Comparison of ENCODE assay signal across 8 mouse cellular contexts in genomic region chr13:22014411-22014845, GRCm38 (mm10). TPM values are rescaled to one million over a fixed set of nuclear protein-coding genes. Genes with fewer than 3 reads are reported as not detected.
DNase-seq lines count a peak whose midpoint lies in the region; ATAC-seq and TF ChIP-seq lines count a peak whose summit lies in the region.

No protein-coding gene starts in this region.

- no peak for DNase-seq in heart, adult 11 months
- DNase-seq in CH12.LX (ENCODE audit: extremely low read depth) (no peak), adipocyte (ENCODE audit: low spot score) (no peak)
- DNase-seq in liver, embryonic 14.5 days (ENCODE audit: low read depth in 3 of 3, low spot score in 3 of 3) = no peak
- DNase-seq in urinary bladder, adult 18-20 months (ENCODE audit: low spot score in 2 of 2) = no peak
- no peak for DNase-seq in ovary, adult 18-20 months (ENCODE audit: low spot score)

- dilution Hi-C loops in CH12.LX (cut with MboI; ENCODE audit: extremely low pct_ligation_motif_present, extremely low pct_unique_long_range_greater_than_20kb, low sequenced_read_pairs) = no loop called here

- no peaks in the 10 kb centered on the region for H3K4me1 ChIP-seq in heart, embryonic 11.5 days (ENCODE audit: control insufficient read depth, insufficient read depth, low read length)
- peaks cover 0 to 12% of the 10 kb centered on the region in 2 experiments; a peak in 2 of 4 replicates for H3K4me1 ChIP-seq in CH12.LX (ENCODE audit: control insufficient read depth in 1 of 2, insufficient read depth in 2 of 2)
- peaks cover 3% of the 10 kb centered on the region; the same call in 1 of the 2 replicates for H3K4me1 ChIP-seq in forebrain, embryonic 13.5 days
- H3K4me1 ChIP-seq in liver, embryonic 14.5 days (replicated peaks; ENCODE audit: control insufficient read depth in 2 of 2, insufficient read depth in 2 of 2, low read length in 1 of 2) = peaks cover under 1 to 16% of the 10 kb centered on the region in 2 experiments

- no peak for TF ChIP-seq RAD21 in CH12.LX (IDR thresholded peaks at IDR 0.05; ENCODE audit: low read depth, low read length)

- TF ChIP-seq EP300 in CH12.LX (IDR thresholded peaks at IDR 0.05; ENCODE audit: low read length) = no peak
- no peak for TF ChIP-seq EP300 in liver, embryonic 14.5 days (IDR thresholded peaks at IDR 0.05; ENCODE audit: low read depth)

- no peak for TF ChIP-seq POLR2A in CH12.LX (IDR thresholded peaks at IDR 0.05; ENCODE audit: low read depth, low read length)

- peaks cover 49% of the 10 kb centered on the region for H3K27me3 ChIP-seq in heart, embryonic 11.5 days (ENCODE audit: control insufficient read depth, insufficient read depth, low read length)
- peaks cover 58% of the 10 kb centered on the region for H3K27me3 ChIP-seq in CH12.LX (replicated peaks)
- H3K27me3 ChIP-seq in forebrain, embryonic 13.5 days = peaks cover 89% of the 10 kb centered on the region
- H3K27me3 ChIP-seq in liver, embryonic 14.5 days (ENCODE audit: control insufficient read depth, insufficient read depth, low read length) = peaks cover 43% of the 10 kb centered on the region

- no peak for ATAC-seq in heart, embryonic 11.5 days (replicated peaks; ENCODE audit: insufficient number of reproducible peaks, low FRiP score, low TSS enrichment)
- ATAC-seq in forebrain, embryonic 13.5 days = no peak
- no peak for ATAC-seq in liver, embryonic 14.5 days (ENCODE audit: insufficient read depth)

- WGBS in heart, embryonic 11.5 days (ENCODE audit: insufficient replicate concordance) = 15% methylated on average over 17 of the region's 17 CpGs
- WGBS in forebrain, embryonic 13.5 days = 14% methylated on average over 17 of the region's 17 CpGs
- 9% methylated on average over 17 of the region's 17 CpGs for WGBS in liver, embryonic 14.5 days (ENCODE audit: insufficient replicate concordance)

- no peak for TF ChIP-seq CTCF in CH12.LX (conservative IDR thresholded peaks at IDR 0.05 in 1 of 2, IDR thresholded peaks at IDR 0.05 in 1 of 2; ENCODE audit: low read depth in 2 of 2, low read length in 2 of 2)
- TF ChIP-seq CTCF in liver, embryonic 14.5 days (IDR thresholded peaks at IDR 0.05; ENCODE audit: low read depth) = no peak

- no peak overlapping the region for H3K9ac ChIP-seq in heart, embryonic 11.5 days (ENCODE audit: low read depth, low read length)
- H3K9ac ChIP-seq in CH12.LX (ENCODE audit: insufficient read depth, low read depth) = no peak overlapping the region
- no peak overlapping the region for H3K9ac ChIP-seq in forebrain, embryonic 13.5 days
- no peak overlapping the region for H3K9ac ChIP-seq in liver, embryonic 14.5 days (replicated peaks)

- H3K27ac ChIP-seq in heart, embryonic 11.5 days (ENCODE audit: low read depth, low read length) = no peak overlapping the region
- no peak overlapping the region for H3K27ac ChIP-seq in CH12.LX (ENCODE audit: insufficient read depth, low read depth)
- no peak overlapping the region for H3K27ac ChIP-seq in forebrain, embryonic 13.5 days
- no peak overlapping the region for H3K27ac ChIP-seq in liver, embryonic 14.5 days

- peak overlapping the region; percentile 30; the same call in 1 of the 2 replicates for H3K4me3 ChIP-seq in heart, embryonic 11.5 days (ENCODE audit: low read depth, low read length)
- peak overlapping the region in 1 of 3 experiments; percentile 7 for H3K4me3 ChIP-seq in CH12.LX (replicated peaks in 1 of 3; ENCODE audit: low read depth in 2 of 3, low read length in 2 of 3, poor library complexity in 1 of 3)
- peak overlapping the region; percentile 13 for H3K4me3 ChIP-seq in forebrain, embryonic 13.5 days
- H3K4me3 ChIP-seq in liver, embryonic 14.5 days (ENCODE audit: insufficient read depth in 1 of 2, low read depth in 2 of 2, low read length in 2 of 2) = peak overlapping the region; percentile 29 to 35; a peak in 3 of 4 replicates

- H3K36me3 ChIP-seq in heart, embryonic 11.5 days (ENCODE audit: control insufficient read depth, insufficient read depth, low read length) = no peaks in the 10 kb centered on the region
- no peaks in the 10 kb centered on the region for H3K36me3 ChIP-seq in CH12.LX (replicated peaks in 1 of 2; ENCODE audit: control insufficient read depth in 1 of 2, insufficient read depth in 1 of 2, low read length in 1 of 2)
- H3K36me3 ChIP-seq in forebrain, embryonic 13.5 days (ENCODE audit: poor library complexity, severe bottlenecking) = no peaks in the 10 kb centered on the region
- H3K36me3 ChIP-seq in liver, embryonic 14.5 days (replicated peaks; ENCODE audit: control insufficient read depth, insufficient read depth, low read depth) = no peaks in the 10 kb centered on the region

- H3K4me2 ChIP-seq in heart, embryonic 11.5 days = peak overlapping the region; percentile 58
- peak overlapping the region; percentile 31 for H3K4me2 ChIP-seq in CH12.LX (ENCODE audit: insufficient read depth, low read depth, poor library complexity, severe bottlenecking)
- peak overlapping the region; percentile 38 for H3K4me2 ChIP-seq in forebrain, embryonic 13.5 days
- peak overlapping the region; percentile 62 for H3K4me2 ChIP-seq in liver, embryonic 14.5 days (ENCODE audit: low read depth)

- in situ Hi-C loops in CH12.LX (cut with MboI; ENCODE audit: low pct_ligation_motif_present, low pct_unique_long_range_greater_than_20kb, low sequenced_read_pairs) = loop anchor here (25.0 kb wide), 1 partner anchor 602 kb away; the partner anchor contains the start of gene Zkscan3

- H3K79me2 ChIP-seq in CH12.LX (replicated peaks; ENCODE audit: control insufficient read depth, extremely low read depth, insufficient read depth, poor library complexity, severe bottlenecking) = no peaks in the 10 kb centered on the region

- no peaks in the 10 kb centered on the region for H3K9me3 ChIP-seq in heart, embryonic 11.5 days (replicated peaks; ENCODE audit: control insufficient read depth, low read length)
- no peaks in the 10 kb centered on the region for H3K9me3 ChIP-seq in CH12.LX (replicated peaks; ENCODE audit: low read length)
- H3K9me3 ChIP-seq in forebrain, embryonic 13.5 days (replicated peaks) = no peaks in the 10 kb centered on the region
- H3K9me3 ChIP-seq in liver, embryonic 14.5 days (ENCODE audit: control insufficient read depth, low read length) = no peaks in the 10 kb centered on the region

TF ChIP-seq in CH12.LX, 34 proteins besides CTCF, POLR2A, EP300 and RAD21:
- TF ChIP-seq MAZ (IDR thresholded peaks at IDR 0.05; ENCODE audit: low read depth, low read length) (no peak), PAX5 (IDR thresholded peaks at IDR 0.05; ENCODE audit: low read length) (no peak), MXI1 (IDR thresholded peaks at IDR 0.05; ENCODE audit: low read depth, low read length) (no peak), MAX (IDR thresholded peaks at IDR 0.05; ENCODE audit: low read length) (0 out of 2 replicates have a peak, but pooled peaks have one; percentile 14), ZMIZ1 (IDR thresholded peaks at IDR 0.05; ENCODE audit: low read depth, low read length) (no peak)
TF ChIP-seq in CH12.LX: peak in this region for 1.

RNA-seq across cellular contexts. Expression of gene Prss16, which starts 4.9 kb away (rescaled TPM):
- 0.24 and 0.66 TPM in 2 replicates for polyA plus RNA-seq in heart, embryonic 11.5 days (2014; fragmentation: Nextera tagmentation; extraction: Ambion mirVana)
- total RNA-seq in CH12.LX (2012; rRNA removed) (0.38 and 0.47 TPM in 2 replicates), CH12.LX (2014; rRNA removed) (0.69 and 1.4 TPM in 2 replicates)
- polyA plus RNA-seq in CH12.LX (2012; ENCODE audit: insufficient read length, low read depth) = 0.36 and 0.44 TPM in 2 replicates
- polyA plus RNA-seq in forebrain, embryonic 13.5 days (2015; fragmentation: Nextera tagmentation; extraction: Ambion mirVana) = not detected in 2 replicates
- polyA plus RNA-seq in liver, embryonic 14.5 days (2012; rRNA removed) = 0.23 and 0.34 TPM in 2 replicates
- polyA plus RNA-seq in liver, embryonic 14.5 days (2014; fragmentation: Nextera tagmentation; extraction: Ambion mirVana) = 0.33 and 0.39 TPM in 2 replicates

RNA-seq across cellular contexts. Expression of gene Hist1h2ah, which starts 20.9 kb away (rescaled TPM):
- polyA plus RNA-seq in heart, embryonic 11.5 days (2014; fragmentation: Nextera tagmentation; extraction: Ambion mirVana) = 10.1 TPM in 1 of 2 replicates, not detected in the other
- total RNA-seq in CH12.LX (2012; rRNA removed) (628 and 652 TPM in 2 replicates), CH12.LX (2014; rRNA removed) (4.9 and 8.1 TPM in 2 replicates)
- polyA plus RNA-seq in CH12.LX (2012; ENCODE audit: insufficient read length, low read depth) = 2.3 and 4.5 TPM in 2 replicates
- polyA plus RNA-seq in forebrain, embryonic 13.5 days (2015; fragmentation: Nextera tagmentation; extraction: Ambion mirVana) = 2.8 and 10.7 TPM in 2 replicates
- polyA plus RNA-seq in liver, embryonic 14.5 days (2012; rRNA removed) = 8.7 and 17.9 TPM in 2 replicates
- 12.0 TPM in 2 replicates for polyA plus RNA-seq in liver, embryonic 14.5 days (2014; fragmentation: Nextera tagmentation; extraction: Ambion mirVana)

RNA-seq across cellular contexts. Expression of gene Hist1h2bk, which starts 21.2 kb away (rescaled TPM):
- 2.2 and 3.9 TPM in 2 replicates for polyA plus RNA-seq in heart, embryonic 11.5 days (2014; fragmentation: Nextera tagmentation; extraction: Ambion mirVana)
- total RNA-seq in CH12.LX (2012; rRNA removed) = 2,586 and 2,636 TPM in 2 replicates
- total RNA-seq in CH12.LX (2014; rRNA removed) = 38.2 and 47.2 TPM in 2 replicates
- polyA plus RNA-seq in CH12.LX (2012; ENCODE audit: insufficient read length, low read depth) = 3.7 and 8.1 TPM in 2 replicates
- 7.5 and 10.3 TPM in 2 replicates for polyA plus RNA-seq in forebrain, embryonic 13.5 days (2015; fragmentation: Nextera tagmentation; extraction: Ambion mirVana)
- polyA plus RNA-seq in liver, embryonic 14.5 days (2012; rRNA removed) = 17.7 and 25.1 TPM in 2 replicates
- polyA plus RNA-seq in liver, embryonic 14.5 days (2014; fragmentation: Nextera tagmentation; extraction: Ambion mirVana) = 1.0 and 3.1 TPM in 2 replicates

RNA-seq across cellular contexts. Expression of gene Hist1h4i, which starts 26.7 kb away (rescaled TPM):
- polyA plus RNA-seq in heart, embryonic 11.5 days (2014; fragmentation: Nextera tagmentation; extraction: Ambion mirVana) = 12.1 and 15.7 TPM in 2 replicates
- 768 and 812 TPM in 2 replicates for total RNA-seq in CH12.LX (2012; rRNA removed)
- 29.9 and 35.7 TPM in 2 replicates for total RNA-seq in CH12.LX (2014; rRNA removed)
- 6.4 TPM in 2 replicates for polyA plus RNA-seq in CH12.LX (2012; ENCODE audit: insufficient read length, low read depth)
- 42.8 and 45.2 TPM in 2 replicates for polyA plus RNA-seq in forebrain, embryonic 13.5 days (2015; fragmentation: Nextera tagmentation; extraction: Ambion mirVana)
- polyA plus RNA-seq in liver, embryonic 14.5 days (2012; rRNA removed) = 66.4 and 87.2 TPM in 2 replicates
- polyA plus RNA-seq in liver, embryonic 14.5 days (2014; fragmentation: Nextera tagmentation; extraction: Ambion mirVana) = 36.5 and 47.8 TPM in 2 replicates

RNA-seq across cellular contexts. Expression of gene Hist1h2ag, which starts 28.3 kb away (rescaled TPM):
- polyA plus RNA-seq in heart, embryonic 11.5 days (2014; fragmentation: Nextera tagmentation; extraction: Ambion mirVana) = 12.3 and 19.7 TPM in 2 replicates
- 576 and 708 TPM in 2 replicates for total RNA-seq in CH12.LX (2012; rRNA removed)
- total RNA-seq in CH12.LX (2014; rRNA removed) = 21.8 and 22.0 TPM in 2 replicates
- 7.3 and 13.0 TPM in 2 replicates for polyA plus RNA-seq in CH12.LX (2012; ENCODE audit: insufficient read length, low read depth)
- 60.3 and 62.0 TPM in 2 replicates for polyA plus RNA-seq in forebrain, embryonic 13.5 days (2015; fragmentation: Nextera tagmentation; extraction: Ambion mirVana)
- 35.2 and 55.3 TPM in 2 replicates for polyA plus RNA-seq in liver, embryonic 14.5 days (2012; rRNA removed)
- 15.5 and 18.0 TPM in 2 replicates for polyA plus RNA-seq in liver, embryonic 14.5 days (2014; fragmentation: Nextera tagmentation; extraction: Ambion mirVana)
